13 mouse cellular contexts compared by ENCODE assay signal in the genomic region with DNA sequence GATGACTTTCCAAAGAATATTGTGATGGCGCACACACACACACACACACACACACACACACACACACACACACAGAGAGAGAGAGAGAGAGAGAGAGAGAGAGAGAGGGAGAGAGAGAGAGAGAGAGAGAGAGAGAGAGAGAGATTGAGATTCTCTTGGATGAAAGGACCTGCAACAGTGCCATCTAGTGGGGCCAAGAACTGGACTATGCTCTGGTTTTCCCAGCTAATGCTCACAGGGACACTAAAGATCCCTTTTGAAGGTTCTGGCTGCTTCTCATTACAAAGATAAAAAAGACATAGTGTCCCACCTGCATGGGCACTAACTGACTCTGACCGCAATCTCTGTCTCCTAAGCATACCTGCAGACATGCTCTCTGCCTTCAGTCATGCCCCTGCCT. TPM values are rescaled to one million over a fixed set of nuclear protein-coding genes. Genes with fewer than 3 reads are reported as not detected.
DNase-seq lines count a peak whose midpoint lies in the region; ATAC-seq and TF ChIP-seq lines count a peak whose summit lies in the region.
"Not testable (repeated sequence)": the region's sequence is repeated elsewhere in the genome, so short reads cannot be mapped to it uniquely, and the experiment has no call there.
"Had no signal": no experiment of that assay in that cellular context is flagged by ENCODE, and none has a peak within 500 bp of the region (broad histone marks: within the 10 kb centered on the region; RNA-seq: fewer than 3 reads in every experiment).

No protein-coding gene starts in this region.

- not testable (repeated sequence) for TF ChIP-seq EP300 in heart, postnatal 0 days (IDR thresholded peaks at IDR 0.05; ENCODE audit: low read depth)

- H3K36me3 ChIP-seq in embryonic facial prominence, embryonic 10.5 days (replicated peaks); heart, postnatal 0 days (replicated peaks; ENCODE audit: control insufficient read depth, insufficient read depth, low read length): not testable (repeated sequence)

- not testable (repeated sequence) for H3K27ac ChIP-seq in embryonic facial prominence, embryonic 10.5 days (replicated peaks); heart, postnatal 0 days (ENCODE audit: low read depth)

- peak; percentile 58 for TF ChIP-seq CTCF in heart, postnatal 0 days (IDR thresholded peaks at IDR 0.05; ENCODE audit: low read depth)

- ATAC-seq in heart, postnatal 0 days (ENCODE audit: insufficient read depth, low read depth) = not testable (repeated sequence)

- H3K27me3 ChIP-seq in embryonic facial prominence, embryonic 10.5 days (replicated peaks; ENCODE audit: low read depth, poor library complexity, severe bottlenecking); heart, postnatal 0 days (ENCODE audit: control insufficient read depth, insufficient read depth, low read length): not testable (repeated sequence)

- not testable (repeated sequence) for H3K4me1 ChIP-seq in embryonic facial prominence, embryonic 10.5 days; heart, postnatal 0 days (ENCODE audit: control insufficient read depth, insufficient read depth)

- intact Hi-C loops in left cerebral cortex, postnatal 36 days (cut with DNase I) = loop anchor here (1.0 kb wide), 2 partner anchors 164 to 195 kb away; no protein-coding TSS in a partner anchor

- H3K9ac ChIP-seq in heart, postnatal 0 days (replicated peaks; ENCODE audit: low read depth, low read length) = not testable (repeated sequence)

- not testable (repeated sequence) for H3K9me3 ChIP-seq in embryonic facial prominence, embryonic 10.5 days; heart, postnatal 0 days (replicated peaks; ENCODE audit: control insufficient read depth, low read length)

- H3K4me3 ChIP-seq in embryonic facial prominence, embryonic 10.5 days; heart, postnatal 0 days (ENCODE audit: low read depth, low read length): not testable (repeated sequence)

- not testable (repeated sequence) for H3K4me2 ChIP-seq in heart, postnatal 0 days (ENCODE audit: low read depth, low read length)

- WGBS in embryonic facial prominence, embryonic 10.5 days = 59% methylated on average over 2 of the region's 2 CpGs
- 50% methylated on average over 2 of the region's 2 CpGs for WGBS in heart, postnatal 0 days

- peak; percentile 68 for DNase-seq in adrenal gland, postnatal 10 days
- DNase-seq in embryonic facial prominence, embryonic 10.5 days (ENCODE audit: low spot score) = peak; percentile 64
- DNase-seq in heart, postnatal 0 days (ENCODE audit: low spot score) = peak; percentile 32
- peak; percentile 76 for DNase-seq in kidney, postnatal 10 days
- peak; percentile 16 to 22 for DNase-seq in left cerebral cortex, postnatal 36 days (ENCODE audit: low spot score in 2 of 2)
- DNase-seq in lung, postnatal 36 days = peak; percentile 64
- DNase-seq in right cerebral cortex, postnatal 10 days (ENCODE audit: low spot score in 2 of 2) = peak; percentile 50 to 70

RNA-seq across cellular contexts. Expression of gene Prr23a1, which starts 32.8 kb away (rescaled TPM):
- not detected for total RNA-seq in adrenal gland, postnatal 10 days (2021)
- 0.18 TPM in 1 of 2 replicates, not detected in the other for polyA plus RNA-seq in embryonic facial prominence, embryonic 10.5 days (2016; fragmentation: Nextera tagmentation; extraction: Ambion mirVana)
- total RNA-seq in heart, postnatal 0 days (2014; rRNA removed; ENCODE audit: low replicate concordance) = not detected in 2 replicates
- not detected in 2 replicates for polyA plus RNA-seq in heart, postnatal 0 days (2015; fragmentation: Nextera tagmentation; extraction: Ambion mirVana)
- not detected for total RNA-seq in left cerebral cortex, postnatal 36 days (2021)
- total RNA-seq: heart, postnatal 25 days had no signal
- polyA plus RNA-seq: embryonic facial prominence, embryonic 15.5 days; large intestine, adult 2 months; lung, embryonic 16.5 days; myocyte; spleen, adult 2 months had no signal

RNA-seq across cellular contexts. Expression of gene Prr23a2, which starts 46.8 kb away (rescaled TPM):
- not detected for total RNA-seq in adrenal gland, postnatal 10 days (2021)
- not detected in 2 replicates for polyA plus RNA-seq in embryonic facial prominence, embryonic 10.5 days (2016; fragmentation: Nextera tagmentation; extraction: Ambion mirVana)
- total RNA-seq in heart, postnatal 0 days (2014; rRNA removed; ENCODE audit: low replicate concordance) = not detected in 2 replicates
- not detected in 2 replicates for polyA plus RNA-seq in heart, postnatal 0 days (2015; fragmentation: Nextera tagmentation; extraction: Ambion mirVana)
- total RNA-seq in left cerebral cortex, postnatal 36 days (2021) = not detected
- total RNA-seq: heart, postnatal 25 days had no signal
- polyA plus RNA-seq: embryonic facial prominence, embryonic 15.5 days; large intestine, adult 2 months; lung, embryonic 16.5 days; myocyte; spleen, adult 2 months had no signal

RNA-seq across cellular contexts. Expression of gene Prr23a3, which starts 55.0 kb away (rescaled TPM):
- total RNA-seq in adrenal gland, postnatal 10 days (2021) = not detected
- polyA plus RNA-seq in embryonic facial prominence, embryonic 10.5 days (2016; fragmentation: Nextera tagmentation; extraction: Ambion mirVana) = 0.08 and 0.10 TPM in 2 replicates
- not detected in 2 replicates for total RNA-seq in heart, postnatal 0 days (2014; rRNA removed; ENCODE audit: low replicate concordance)
- polyA plus RNA-seq in heart, postnatal 0 days (2015; fragmentation: Nextera tagmentation; extraction: Ambion mirVana) = not detected in 2 replicates
- not detected for total RNA-seq in left cerebral cortex, postnatal 36 days (2021)
- total RNA-seq: heart, postnatal 25 days had no signal
- polyA plus RNA-seq: large intestine, adult 2 months; lung, embryonic 16.5 days; myocyte; spleen, adult 2 months had no signal

Comparison
In these comparisons a context has a peak if more than half of its experiments do, and no peak if none do; other contexts are left out.
1. DNase-seq: peak in every context shown above with its lines; median percentile 76 in kidney, postnatal 10 days; 68 in adrenal gland, postnatal 10 days; 64 in embryonic facial prominence, embryonic 10.5 days; 64 in lung, postnatal 36 days; 60 in right cerebral cortex, postnatal 10 days; 32 in heart, postnatal 0 days; 19 in left cerebral cortex, postnatal 36 days.